Mouse (Mus musculus) layer of hippocampus, adult 8-10 months (tissue): Measurements from ENCODE around the gene Lats2. TPM values are rescaled to one million over a fixed set of nuclear protein-coding genes. Genes with fewer than 3 reads are reported as not detected.
A peak's percentile ranks its signal among the peaks of the same experiment; 100 is the strongest.

Experiments
- DNase-seq, 2 experiments: peaks; one replicate each; pipeline ENCODE4 v3.0.0; 2022; ENCODE audit warnings: low spot score in 2 of 2
- total RNA-seq, 4 experiments: library from RNA; stranded (reverse); gene quantifications; 2 replicates each; pipeline ENCODE4 v1.2.4; 2022

Lats2 gene
- total RNA-seq, 4 experiments from 2014 or later: 43.6 to 46.3 (median 45.0) TPM

- no peak for DNase-seq
Observed at GRCm38 (mm10) chr14:57740651-57741050, 17.5 kb downstream of the Lats2 start.

DNA sequence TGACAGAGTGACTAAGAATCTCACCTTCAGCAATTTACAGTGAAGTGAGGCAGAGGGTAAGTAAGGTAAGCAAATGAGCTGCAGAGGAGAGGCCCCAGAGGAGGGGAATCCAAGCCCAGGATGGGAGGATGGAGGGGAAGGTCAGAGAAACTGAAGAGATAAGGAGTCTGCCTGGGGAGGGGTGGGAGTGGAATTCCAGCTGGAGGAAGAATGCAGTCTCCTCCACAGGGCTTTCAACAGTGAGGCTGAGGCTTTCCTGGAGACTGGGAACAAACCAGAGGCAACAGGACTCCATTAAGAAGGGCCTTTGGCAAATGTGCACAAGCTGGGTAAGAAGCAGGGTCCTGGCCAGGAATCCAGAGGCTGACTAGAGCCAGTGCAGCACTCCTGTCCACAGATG lies 21.1 kb downstream of the Lats2 start:
- DNase-seq: no peak

DNA sequence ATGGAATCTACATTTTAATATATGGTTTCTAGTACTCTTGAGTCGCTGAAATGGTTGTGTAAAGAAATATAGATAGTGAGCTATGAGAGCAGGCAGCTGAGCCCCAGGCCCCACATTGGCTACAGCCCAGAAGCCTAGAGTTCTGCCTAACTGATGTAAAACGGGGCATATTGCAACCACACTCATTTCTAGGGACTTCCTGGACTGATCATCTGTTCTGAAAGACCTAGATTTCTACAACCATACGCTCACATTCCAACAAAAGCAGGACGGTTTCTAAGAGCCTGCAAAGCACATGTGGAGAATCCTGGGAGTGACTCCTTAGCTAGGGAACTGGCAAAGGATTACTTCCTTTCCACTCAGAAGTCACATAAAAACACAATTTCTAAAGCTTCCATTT lies 22.0 kb downstream of the Lats2 start:
- DNase-seq: no peak

DNA sequence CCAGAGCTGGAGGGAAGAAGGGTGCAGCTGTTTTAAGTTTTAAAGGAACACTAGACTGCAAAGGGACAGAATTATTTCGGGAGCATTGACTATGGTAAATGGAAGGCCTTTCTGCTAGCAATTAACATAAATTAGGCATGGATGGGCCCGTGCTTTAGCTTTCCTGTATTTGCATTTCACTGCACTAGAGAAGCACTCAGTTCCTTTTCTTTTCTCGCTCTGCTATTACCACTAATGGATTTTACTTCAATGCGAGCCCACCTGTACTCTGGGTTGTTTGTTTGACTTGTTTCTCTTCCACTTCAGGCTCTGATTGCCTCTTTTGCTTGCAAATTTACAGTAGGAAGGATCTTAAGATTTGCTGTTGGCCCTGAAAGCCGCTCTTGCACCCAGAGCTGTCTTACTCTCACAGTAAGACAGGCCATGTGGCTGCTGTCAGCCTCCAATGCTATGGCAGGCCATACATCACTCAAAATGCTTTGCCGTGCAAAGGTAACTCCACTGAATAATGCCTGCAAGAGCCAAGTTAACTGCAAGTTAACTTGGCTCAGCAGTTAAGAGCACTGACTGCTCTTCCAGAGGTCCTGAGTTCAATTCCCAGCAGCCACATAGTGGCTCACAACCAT lies 25.4 kb downstream of the Lats2 start:
- DNase-seq: no peak

DNA sequence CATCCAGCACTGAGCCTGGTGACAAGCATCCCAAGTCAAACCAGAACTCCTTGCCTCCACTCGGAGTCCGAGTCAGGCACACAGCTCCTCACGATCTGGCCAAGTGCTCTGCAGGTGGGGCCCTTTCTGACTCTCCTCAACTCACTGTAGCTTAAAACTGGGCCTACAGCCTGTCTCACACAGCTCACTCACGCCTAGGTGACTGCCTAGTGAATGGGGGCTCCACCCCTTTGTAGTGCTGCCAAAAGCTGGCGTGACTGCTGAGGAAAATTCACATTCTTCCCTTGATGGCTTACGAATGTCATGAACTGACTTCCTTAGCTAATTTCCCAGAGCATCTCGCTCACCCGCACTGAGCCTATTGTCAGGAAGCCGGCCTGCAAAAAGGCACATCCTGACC lies 27.7 kb downstream of the Lats2 start:
- no peak for DNase-seq

- no peak for DNase-seq
Observed at GRCm38 (mm10) chr14:57729975-57730499, 28.2 kb downstream of the Lats2 start.

DNA sequence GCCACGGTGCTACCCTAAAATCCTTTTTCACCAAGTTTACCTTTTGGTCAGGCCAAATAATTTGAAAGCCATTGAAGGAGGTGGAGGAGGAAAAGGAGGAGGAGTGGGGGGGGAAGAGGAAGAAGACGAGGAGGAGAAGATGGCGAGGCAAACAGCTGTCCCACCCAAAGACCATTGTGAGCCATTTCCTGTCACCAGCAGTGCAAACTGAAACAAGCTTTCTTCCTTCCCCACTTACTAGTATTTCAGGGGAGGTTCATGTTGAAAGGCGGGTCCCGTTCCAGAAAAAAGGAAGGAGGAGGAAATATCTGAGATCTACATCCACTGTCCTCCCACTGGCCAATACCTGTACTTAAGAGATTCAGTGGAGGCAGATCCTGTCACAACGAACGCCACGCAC lies 28.8 kb downstream of the Lats2 start:
- DNase-seq: no peak

- DNase-seq: no peak
Observed at GRCm38 (mm10) chr14:57726172-57726571, 32.0 kb downstream of the Lats2 start.

DNA sequence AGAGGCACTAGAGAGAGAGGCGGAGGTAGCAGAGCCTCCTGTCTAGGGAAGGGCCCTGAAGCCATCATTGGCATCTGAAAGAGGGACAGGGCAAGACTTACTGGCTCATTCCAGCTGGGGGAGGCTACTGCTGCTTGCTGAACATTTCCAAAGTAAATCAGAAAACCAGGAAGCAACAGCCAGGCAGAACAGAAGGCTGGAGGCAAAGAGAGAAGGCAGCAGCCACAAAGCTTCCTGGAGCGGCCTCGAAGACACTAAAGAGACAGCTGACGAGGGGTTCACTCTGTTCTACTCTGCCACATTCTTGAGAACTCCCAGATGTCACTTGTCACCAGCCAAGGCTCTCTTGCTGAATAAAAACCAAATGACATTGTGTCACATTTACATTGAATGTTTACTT lies 33.7 kb downstream of the Lats2 start:
- peak; percentile 63 to 75 for DNase-seq

GRCm38 (mm10) chr14:57718245-57718644 lies 39.9 kb downstream of the Lats2 start:
- DNase-seq: no peak

DNA sequence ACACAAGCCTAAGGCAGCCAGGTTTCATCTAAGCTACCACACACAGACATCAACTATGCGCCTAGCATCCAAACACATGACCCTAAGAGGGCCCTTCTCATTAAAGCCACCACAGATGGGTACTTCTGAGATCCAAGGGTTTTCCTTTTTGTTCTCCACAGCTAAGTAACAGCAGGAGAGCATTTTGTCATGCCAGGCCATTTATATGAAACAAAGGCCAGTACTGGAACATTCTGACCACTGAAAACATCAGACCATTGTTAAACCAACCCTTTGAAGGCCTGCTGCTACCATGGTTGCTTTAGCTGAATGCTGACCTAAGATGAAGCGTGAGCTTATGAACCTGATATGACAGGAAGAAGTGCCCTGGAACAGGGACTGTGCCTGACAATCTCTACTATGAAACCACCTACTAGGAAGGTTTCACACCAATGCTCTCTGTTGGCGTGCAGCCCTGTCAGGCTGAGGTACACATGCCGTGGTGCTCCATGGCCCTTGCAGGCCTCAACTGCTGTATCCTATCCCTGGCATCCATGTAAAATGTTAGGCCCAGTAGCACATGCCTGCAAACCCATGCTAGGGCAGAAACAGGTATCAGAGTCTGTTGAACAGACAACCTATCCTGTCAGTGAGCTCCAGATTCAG lies 41.5 kb downstream of the Lats2 start:
- DNase-seq: no peak

GRCm38 (mm10) chr14:57712884-57713283 lies 45.3 kb downstream of the Lats2 start:
- DNase-seq: no peak

DNA sequence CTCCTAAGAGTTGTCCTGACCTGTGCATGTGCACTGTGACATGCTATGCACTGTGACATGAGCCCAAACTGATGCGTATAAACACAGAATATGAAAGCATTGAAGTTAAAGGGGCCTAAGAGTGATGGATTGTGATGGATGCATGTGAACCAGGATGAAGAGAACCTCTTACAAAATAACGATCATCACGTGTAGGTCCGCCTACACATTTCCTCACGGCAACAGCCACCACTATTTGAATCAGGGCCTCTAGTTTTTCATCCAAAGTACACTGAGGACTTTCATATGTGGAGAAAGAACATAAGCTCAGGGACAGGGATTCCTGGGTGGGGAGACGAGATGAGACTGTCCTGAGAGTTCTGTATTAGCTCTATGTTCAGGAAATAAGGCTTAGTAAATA lies 47.1 kb downstream of the Lats2 start:
- no peak for DNase-seq

DNA sequence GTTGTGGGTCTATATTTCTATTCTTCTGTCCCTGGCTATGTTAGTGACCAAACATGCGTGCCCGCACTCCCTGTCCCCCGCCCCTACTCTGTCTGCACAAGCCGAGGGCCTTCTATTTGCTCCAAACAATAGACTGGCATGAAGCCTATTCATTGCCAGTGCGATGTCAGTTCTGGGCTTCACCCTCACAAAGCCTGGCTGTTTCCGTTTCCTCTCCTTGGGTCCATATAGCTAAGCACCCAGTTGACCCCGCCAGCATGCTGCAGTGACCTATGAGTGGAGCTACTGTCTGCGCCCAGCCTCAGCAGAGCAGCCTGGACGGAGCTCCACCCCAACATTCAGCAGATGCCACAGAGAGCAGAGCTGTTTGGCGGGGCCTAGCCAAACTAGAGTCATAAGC lies 49.0 kb downstream of the Lats2 start:
- no peak for DNase-seq

- no peak for DNase-seq
Observed at GRCm38 (mm10) chr14:57708580-57708979, 49.6 kb downstream of the Lats2 start.

GRCm38 (mm10) chr14:57707100-57707893 lies 50.9 kb downstream of the Lats2 start:
- DNase-seq: no peak

DNA sequence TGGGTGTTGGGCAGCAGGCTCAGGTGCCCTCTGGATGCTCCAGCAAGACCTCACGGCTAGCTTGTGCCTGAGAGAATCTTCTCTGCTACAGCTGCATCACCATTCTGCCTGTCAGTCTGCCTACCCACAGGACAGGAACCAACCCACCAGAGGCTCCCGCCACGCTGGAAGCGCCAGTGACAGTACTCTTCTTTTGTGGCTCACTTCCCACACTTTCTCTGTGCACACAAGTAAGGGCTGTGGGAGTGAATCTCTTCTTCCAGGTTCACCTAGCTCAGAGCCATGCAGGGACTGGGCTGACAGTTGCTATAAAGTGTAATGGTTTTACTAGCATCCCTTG lies 51.5 kb downstream of the Lats2 start:
- no peak for DNase-seq

DNA sequence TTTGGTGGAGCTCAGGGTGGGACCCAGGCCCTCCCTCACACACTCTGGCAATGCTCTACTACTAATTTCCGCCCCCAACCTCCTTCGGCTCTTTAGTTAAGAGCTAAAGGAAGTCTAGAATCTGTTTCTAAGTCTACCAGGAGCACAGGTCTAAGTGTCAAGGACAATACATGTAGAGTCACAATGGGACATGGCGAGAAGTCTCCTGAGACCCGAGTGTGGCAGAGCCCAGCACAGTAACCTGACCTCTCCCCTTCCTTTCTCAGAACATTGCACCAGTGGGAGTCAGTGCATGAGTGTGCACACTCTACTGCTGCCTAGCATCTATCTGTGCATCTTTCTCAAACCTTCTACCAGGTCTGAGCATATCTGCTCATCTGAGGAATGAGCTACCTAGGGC lies 52.4 kb downstream of the Lats2 start:
- no peak for DNase-seq

DNA sequence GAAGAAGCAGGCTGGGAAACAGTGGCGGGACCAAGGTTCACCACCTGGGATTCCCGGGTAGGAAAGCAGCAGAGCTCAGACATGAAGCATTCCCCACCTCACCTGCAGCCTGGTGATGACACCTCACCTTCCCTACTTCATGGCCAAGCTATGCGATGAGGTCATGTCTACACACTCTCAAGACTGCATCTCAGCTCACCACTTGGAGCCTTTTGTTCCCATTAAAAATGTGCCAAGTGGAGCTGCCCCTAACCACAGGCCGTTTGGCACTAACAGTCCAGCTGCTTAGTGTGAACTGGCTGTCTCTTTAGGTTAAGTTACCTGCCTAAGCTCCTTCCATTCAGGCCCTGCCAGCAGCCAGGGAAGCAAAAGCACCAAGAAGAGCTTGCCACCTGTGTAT lies 53.1 kb downstream of the Lats2 start:
- DNase-seq: no peak

DNA sequence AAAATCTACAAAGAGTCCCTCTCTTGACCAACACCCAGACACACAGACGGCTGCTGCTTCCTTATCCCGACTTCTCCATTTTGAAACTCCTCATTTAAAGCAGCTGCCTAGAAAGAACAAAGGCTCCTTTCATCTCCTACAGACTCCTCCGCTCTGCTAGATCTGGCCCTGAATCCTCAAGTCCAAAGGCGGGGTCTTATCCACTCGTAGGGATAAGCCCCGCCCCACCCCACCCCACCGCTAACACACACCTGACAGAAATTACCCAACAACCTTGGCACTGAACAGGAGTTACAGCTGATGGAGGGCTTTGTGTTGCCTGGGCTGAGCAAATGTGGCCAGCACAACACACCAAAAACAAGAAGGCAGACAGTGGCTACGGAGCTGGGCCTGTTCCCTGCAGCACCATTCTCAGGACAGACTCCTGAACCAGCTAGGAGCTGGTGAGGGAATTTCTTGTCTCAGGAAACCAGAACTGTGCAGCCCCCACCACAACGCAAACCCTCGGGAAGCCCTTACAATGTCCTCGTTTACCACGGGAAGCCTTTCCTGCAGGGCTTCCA lies 56.2 kb downstream of the Lats2 start:
- DNase-seq: no peak

DNA sequence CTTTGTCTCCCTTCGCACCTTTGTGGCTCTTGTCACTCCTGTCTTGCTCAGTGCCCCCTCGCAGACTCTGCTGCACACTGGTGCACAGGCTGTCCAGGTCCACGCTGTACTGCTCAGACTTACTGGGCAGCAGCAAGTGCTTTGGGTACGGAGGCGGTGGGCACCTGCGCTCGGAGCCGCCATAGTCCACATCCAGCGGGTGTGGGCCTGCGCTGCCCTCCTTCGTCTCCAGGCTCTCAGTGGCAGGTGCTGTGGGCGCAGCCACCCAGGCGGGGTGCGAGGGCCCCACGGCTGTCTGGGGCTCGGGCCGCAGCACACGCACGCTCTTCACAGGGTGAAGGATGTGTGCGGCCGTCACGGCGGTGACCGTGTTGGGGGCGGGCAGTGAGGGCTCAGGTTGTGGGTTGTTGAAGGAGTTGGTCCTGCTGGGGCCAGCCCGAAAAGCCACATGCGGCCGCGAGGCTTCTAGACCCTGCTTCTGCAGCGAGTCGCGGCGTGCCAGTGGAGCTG lies 58.7 kb downstream of the Lats2 start:
- DNase-seq: no peak

- DNase-seq: no peak
Observed at GRCm38 (mm10) chr14:57699016-57699415, 59.2 kb downstream of the Lats2 start.
